Mouse (Mus musculus) frontal cortex, postnatal 10 days (tissue): ENCODE measurements around the gene Abcb5.
"Not testable (repeated sequence)": the region's sequence is repeated elsewhere in the genome, so short reads cannot be mapped to it uniquely, and the experiment has no call there.

Source experiments
- DNase-seq, 2 experiments: peaks; one replicate each; pipeline ENCODE4 v3.0.0; 2022; ENCODE audit warnings: low spot score in 2 of 2, mixed read lengths in 1 of 2

Abcb5 gene

DNA sequence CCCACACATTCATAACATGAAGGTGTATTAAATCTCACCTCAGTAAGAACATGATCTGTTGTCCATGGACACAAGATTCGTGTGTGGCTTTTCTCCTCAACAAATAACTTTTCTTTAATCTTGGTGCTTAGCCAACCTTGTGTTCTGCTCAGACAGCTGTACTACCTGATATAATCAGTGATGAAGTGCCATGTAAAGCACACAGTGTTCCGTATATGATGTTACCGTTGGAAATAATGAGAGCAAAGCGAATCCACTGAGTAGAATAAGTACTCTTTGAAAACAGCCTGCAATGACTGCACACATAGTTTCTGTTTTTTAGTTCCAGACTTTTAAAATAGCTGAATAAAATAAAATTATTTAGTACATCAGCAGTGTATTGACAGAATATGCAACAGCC, at the start of gene Abcb5:
Gene Abcb5, minus strand, starts transcription at position 101 of the 400 bp plus-strand sequence.
- no peak for DNase-seq

- no peak for DNase-seq
These were observed 33.0 kb upstream of the Abcb5 start for GRCm38 (mm10) chr12:118999230-118999629.

GRCm38 (mm10) chr12:118994328-118995166, 28.3 kb upstream of the Abcb5 start:
- no peak for DNase-seq

- DNase-seq: no peak
These were observed 18.6 kb upstream of the Abcb5 start for GRCm38 (mm10) chr12:118984852-118985251.

DNA sequence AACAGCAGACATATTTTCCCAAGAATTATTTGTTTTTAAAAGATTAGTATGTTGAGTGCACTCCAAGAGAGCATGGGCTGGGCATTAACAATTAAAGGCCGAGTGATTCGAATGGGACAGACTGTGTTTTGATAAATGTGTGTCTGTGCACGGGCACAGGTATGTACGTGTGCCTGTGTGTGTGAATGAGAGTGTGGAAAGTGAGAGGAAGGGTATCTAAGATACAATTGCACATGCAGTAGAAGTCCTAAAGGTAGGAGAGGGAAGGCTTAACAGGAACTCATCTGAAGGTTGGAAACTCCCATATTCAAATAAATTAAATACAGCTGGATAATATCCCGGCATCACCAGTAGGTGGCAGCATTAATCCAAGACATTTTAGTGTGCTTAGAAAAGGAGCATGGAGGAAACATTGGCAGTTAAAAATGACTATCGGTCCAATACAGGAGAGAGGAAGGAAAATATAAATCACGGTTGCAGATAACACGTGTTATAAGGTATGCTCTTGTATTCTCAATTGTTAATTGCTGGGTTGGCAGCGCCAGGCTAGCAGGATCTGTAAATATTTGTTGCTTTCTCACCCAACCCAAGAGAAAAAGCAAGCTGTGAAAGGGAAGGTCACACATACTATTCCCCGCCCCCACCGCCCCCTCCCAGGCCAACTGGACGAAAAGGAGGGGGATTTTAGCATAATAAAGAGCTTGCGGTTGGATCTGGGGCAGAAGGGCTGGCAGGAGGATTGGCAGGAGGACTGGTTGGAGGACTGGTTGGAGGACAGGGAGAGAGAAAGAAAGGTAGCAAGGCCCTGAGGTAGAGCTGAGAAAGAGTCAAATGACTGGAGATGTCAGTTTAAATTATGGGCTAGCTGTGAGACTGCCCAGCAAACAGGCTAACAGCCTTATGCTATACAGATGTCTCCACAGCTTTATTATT, 35.6 kb downstream of the Abcb5 start:
- DNase-seq: peak; percentile 22 to 58

DNA sequence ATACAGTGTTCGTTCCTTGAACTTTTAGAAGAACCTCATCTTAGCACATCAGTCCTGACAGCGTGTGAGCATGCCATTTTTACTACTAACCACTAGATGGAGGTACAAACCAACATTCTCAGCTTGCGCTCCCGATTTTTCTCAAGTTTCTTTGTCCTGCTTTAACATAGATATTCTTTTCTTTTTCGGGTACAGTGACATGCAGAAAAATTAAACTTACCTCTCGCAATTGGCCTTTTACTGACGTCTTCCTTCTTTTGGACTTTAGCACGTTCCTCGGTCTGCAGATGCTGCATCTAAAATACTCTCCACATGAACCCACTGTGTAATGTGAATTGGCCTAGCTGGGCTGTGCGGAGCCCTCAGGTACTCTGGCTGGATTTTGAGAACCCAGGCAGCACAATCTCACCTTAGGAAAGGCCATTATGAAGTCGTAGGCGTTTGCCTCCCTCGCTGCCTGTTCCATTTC, 39.4 kb downstream of the Abcb5 start:
- DNase-seq: peak; percentile 4 to 10

DNA sequence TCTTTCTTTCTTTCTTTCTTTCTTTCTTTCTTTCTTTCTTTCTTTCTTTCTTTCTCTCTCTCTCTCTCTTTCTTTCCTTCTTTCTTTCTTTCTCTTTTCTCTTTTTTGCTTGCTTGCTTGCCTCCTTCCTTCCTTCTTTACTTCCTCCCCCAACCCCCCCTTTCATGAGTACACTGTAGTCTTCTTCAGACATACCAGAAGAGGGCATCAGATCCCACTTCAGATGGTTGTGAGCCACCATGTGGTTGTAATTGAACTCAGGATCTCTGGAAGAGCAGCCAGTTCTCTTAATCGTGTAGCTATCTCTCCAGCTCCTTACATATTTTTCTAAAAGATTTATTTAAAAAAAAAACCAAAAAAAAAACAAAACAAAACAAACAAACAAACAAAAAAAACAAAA, 42.3 kb downstream of the Abcb5 start:
- not testable (repeated sequence) for DNase-seq

DNA sequence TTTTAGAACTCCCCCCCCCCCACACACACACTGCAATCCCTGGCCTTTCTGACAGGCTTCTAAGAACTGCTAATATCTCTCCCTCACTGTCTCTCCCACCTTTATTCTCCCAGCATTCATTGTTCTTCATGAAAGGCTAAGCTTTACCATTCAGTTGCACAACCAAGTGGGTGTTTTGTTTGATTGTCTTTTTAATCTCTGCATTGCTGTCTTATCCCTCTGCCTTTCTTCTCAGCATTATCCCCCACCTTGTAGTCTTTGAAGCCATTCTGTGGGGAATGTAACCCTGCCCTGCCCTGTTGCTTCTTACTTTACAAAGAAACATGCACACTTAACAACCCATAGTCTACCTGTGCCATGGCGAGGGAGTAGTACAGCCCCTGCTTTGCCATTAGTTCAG, 48.5 kb downstream of the Abcb5 start:
- DNase-seq: no peak

DNA sequence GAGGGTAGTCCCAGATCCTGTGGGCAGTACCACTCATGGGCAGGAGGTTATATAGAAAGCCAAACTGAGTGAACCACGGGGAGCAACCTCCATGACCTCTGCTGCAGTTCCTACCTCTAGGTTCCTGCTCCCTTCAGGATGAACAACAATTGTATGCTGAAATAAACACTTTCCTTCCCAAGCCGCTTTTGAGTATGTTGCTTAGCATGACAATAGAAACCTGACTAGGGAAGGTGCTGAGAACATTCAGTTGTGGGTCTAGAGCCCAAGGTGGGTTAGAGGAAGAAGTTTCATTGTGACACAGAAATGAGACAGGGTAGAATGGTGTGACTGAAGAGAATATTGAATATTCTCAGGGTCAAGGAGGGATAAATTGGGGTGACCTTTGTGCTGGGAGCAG, 55.9 kb downstream of the Abcb5 start:
- no peak for DNase-seq

- DNase-seq: no peak
These were observed 64.0 kb downstream of the Abcb5 start for GRCm38 (mm10) chr12:118902249-118902648.

DNA sequence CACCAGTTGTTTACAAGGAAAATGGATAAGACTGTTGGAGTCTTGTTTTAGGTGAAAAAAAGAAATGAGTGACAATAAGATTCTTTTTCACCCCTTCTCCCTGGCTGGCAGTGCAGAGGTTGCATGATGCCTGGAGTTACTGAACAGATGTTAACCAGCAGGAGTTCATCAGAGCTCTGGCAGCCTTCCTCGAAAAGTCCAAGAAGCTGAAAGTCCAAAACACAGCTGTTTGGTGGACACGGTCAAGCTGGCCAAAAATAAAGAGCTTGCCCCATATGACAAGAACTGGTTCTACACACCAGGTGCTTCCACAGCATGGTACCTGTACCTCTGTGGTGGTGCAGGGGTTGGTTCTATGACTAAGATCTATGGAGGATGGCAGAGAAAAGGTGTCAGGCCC, 78.3 kb downstream of the Abcb5 start:
- no peak for DNase-seq

GRCm38 (mm10) chr12:118882790-118883189, 83.4 kb downstream of the Abcb5 start:
- no peak for DNase-seq

- no peak for DNase-seq
These were observed 93.5 kb downstream of the Abcb5 start for GRCm38 (mm10) chr12:118872673-118873072.

GRCm38 (mm10) chr12:118856151-118856550, 110.1 kb downstream of the Abcb5 start:
- no peak for DNase-seq

DNA sequence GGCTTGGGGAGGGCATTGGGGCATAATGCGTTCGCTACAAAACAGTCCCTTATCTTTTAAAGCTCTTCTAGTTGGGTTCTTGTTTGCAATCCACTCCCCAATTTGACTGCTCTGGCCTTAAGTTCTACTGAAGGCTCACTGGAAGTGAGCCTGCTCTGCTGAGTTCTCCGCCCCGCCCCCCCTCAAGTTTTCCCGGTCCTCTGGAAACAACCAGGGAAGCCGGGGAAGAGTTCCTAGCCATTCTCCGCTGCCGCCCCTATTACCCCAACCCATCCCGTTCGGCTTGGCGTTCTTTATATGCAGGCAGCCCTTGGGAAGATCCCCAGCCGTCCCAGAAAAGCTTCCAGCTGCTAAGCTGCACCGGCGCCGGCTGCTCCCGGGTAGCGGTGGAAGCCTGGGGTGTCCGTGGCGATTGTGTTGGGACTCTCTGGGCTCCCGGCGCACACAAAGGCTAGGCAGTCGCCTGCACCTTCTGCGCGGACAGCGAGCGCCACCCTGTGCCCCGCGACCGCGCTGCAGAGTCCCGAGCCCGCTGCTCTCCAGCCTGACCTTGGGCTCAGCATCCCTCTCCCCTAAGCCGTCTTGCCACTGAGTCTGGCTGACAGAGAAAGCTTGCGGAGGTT, 111.3 kb downstream of the Abcb5 start:
- peak in 1 of 2 experiments; percentile 65 for DNase-seq

DNA sequence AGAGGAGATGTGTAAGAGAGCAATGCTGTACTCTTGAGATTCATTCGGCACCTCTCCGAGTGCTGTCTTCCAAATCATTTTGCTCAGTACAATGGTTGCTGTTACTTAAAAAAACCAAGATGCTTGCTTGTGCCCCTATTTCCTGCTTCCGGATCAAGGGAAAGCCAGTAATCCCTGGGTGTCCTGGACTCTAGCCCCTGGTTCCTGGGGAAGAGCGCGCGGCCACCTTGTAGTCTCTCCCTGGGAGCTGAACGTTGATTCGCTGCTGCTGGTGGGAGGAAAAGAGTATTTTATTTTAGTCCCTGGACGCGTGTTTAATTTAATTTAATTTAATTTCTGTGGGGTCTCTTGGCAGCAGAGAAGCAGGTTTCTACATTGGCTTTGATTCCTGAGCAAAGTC, 111.8 kb downstream of the Abcb5 start:
- DNase-seq: no peak

GRCm38 (mm10) chr12:118853331-118853730, 112.9 kb downstream of the Abcb5 start:
- DNase-seq: no peak

DNA sequence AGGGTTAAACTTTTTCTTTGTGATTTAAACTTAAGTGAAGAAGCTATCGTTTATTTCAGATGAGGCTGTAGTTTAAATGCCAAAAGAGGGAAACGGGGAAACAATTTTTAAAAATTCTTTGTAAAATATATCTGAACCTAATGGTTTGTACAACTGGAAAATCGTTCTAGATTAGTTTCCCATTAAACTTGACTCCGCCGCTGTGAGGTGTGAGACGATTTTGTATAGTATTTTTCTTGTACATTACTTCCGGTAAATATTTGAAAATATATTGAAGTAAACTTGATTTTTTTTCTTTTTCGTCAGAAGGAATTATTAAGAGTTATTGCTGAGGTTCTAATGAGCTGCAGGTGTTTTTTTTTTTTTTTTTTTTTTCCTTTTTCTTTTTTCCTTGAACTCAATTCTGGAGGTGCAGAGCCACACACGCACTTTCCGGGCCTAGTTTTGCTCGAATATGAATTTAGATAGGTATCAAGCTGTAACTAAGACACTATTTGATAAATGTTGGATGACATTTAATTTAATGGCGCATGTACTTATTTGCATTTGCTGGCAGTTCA, 115.3 kb downstream of the Abcb5 start:
- no peak for DNase-seq

GRCm38 (mm10) chr12:118849996-118850395, 116.2 kb downstream of the Abcb5 start:
- no peak for DNase-seq

DNA sequence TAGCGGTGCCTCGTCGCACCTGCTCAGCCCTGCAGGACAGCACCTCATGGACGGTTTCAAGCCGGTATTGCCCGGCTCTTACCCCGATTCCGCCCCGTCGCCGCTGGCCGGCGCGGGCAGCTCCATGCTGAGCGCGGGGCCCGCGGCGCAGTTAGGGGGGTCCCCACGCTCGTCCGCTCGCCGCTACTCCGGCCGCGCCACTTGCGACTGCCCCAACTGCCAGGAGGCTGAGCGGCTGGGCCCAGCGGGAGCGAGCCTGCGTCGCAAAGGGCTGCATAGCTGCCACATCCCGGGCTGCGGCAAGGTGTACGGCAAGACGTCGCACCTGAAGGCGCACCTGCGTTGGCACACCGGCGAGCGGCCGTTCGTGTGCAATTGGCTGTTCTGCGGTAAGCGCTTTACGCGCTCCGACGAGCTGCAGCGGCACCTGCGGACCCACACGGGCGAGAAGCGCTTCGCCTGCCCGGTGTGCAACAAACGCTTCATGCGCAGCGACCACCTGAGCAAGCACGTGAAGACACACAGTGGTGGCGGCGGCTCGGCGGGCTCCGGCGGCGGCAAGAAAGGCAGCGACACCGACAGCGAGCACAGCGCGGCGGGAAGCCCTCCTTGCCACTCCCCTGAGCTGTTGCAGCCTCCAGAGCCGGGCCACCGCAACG, 116.9 kb downstream of the Abcb5 start:
- DNase-seq: no peak
